Mouse (Mus musculus) splenic B cell, adult 2 months (primary cell): ENCODE measurements at regions not wholly inside any gene's neighbourhood (a gene's known extent, or its start where the extent isn't known, plus 50 kb on each side); places are given as distances from the start of the nearest gene placed in this dataset.
A peak's percentile ranks its signal among the peaks of the same experiment; 100 is the strongest.
"Not testable (repeated sequence)": the region's sequence is repeated elsewhere in the genome, so short reads cannot be mapped to it uniquely, and the experiment has no call there.

ENCODE experiments used
- DNase-seq: peaks from one replicate; pipeline ENCODE4 v3.0.0-alpha.2; 2011; ENCODE audit warnings: low read depth, low spot score
- H3K27me3 ChIP-seq: 2 replicates; pipeline ENCODE4 v1.6.1; 2012; ENCODE audit warnings: mild to moderate bottlenecking, low read length, moderate library complexity, mixed read lengths; ENCODE audit not compliant: control insufficient read depth, poor library complexity, insufficient read depth, severe bottlenecking
- H3K36me3 ChIP-seq: 2 replicates; pipeline ENCODE4 v1.6.1; 2012; ENCODE audit warnings: mild to moderate bottlenecking, low read length, moderate library complexity, mixed read lengths; ENCODE audit not compliant: control insufficient read depth, poor library complexity, insufficient read depth, severe bottlenecking

DNA sequence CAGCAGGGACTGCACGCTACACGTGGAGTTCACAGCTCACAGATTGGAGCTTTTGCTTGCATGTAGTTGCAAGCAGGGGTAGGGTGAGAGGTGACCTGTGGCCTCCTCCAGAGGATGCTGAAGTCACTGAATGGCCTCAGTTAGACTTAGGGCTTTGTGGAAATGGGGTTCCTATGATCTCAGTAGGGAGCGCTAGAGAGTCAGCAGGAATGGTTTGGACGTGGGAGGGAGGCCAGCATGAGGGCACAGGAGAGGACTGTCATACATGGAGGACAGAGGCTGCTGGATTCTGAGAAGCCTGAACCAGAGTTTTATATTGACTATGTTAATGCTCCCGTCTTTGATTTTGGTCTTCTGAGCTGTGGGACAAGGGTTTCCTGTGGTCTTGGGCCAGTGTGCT is 85.5 kb downstream of the Cryaa start:
- H3K36me3 ChIP-seq = no peaks in the 10 kb centered on the region
- DNase-seq = peak; percentile 53

DNA sequence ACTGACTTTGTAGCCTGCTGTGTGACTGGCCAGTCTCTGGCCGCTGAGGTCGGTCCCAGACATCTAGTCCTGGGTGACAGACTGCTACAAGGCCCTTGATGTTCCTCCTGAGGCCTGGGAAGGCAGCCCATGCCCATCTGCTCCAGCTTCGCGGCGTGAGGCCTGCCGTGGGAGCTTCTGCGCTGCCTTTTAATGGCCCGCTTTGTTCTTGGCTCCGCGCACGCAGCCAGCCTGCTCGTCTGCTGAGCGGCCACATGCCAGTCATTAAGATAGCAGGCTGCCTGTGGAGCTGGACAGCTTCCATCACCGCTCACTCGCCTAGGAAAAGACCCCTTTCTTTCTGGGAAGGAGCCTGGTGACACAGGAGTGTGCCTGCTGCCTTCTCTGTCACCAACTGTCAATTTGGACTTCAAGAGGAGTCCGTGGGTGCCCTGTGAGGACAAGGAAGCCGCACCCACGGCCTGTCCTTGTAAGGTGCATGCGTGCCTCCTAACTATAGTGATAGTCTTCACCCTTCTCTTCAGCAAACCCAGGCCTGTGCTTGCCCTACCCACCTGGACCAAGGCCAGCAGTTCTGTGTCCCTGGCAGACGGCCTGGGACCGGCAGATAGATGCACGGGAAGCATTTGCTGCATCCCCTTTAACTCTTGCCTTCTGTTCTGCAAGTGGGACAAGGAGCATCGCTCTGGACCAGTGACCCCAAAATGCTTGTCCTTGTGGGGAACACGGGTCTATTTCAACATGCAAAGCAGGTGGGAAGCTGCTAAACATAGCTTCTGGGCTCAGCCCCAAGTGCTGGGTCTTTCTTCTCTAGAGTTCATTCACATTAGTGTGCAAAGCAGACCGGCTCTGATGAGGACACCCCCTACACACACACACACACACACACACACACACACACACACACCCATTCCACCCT is 88.6 kb downstream of the Sik1 start:
- H3K36me3 ChIP-seq = no peaks in the 10 kb centered on the region
- DNase-seq = no peak
- H3K27me3 ChIP-seq = no peaks in the 10 kb centered on the region

More for the DNA sequence above, 85.5 kb downstream of the Cryaa start:
- no peaks in the 10 kb centered on the region for H3K27me3 ChIP-seq

DNA sequence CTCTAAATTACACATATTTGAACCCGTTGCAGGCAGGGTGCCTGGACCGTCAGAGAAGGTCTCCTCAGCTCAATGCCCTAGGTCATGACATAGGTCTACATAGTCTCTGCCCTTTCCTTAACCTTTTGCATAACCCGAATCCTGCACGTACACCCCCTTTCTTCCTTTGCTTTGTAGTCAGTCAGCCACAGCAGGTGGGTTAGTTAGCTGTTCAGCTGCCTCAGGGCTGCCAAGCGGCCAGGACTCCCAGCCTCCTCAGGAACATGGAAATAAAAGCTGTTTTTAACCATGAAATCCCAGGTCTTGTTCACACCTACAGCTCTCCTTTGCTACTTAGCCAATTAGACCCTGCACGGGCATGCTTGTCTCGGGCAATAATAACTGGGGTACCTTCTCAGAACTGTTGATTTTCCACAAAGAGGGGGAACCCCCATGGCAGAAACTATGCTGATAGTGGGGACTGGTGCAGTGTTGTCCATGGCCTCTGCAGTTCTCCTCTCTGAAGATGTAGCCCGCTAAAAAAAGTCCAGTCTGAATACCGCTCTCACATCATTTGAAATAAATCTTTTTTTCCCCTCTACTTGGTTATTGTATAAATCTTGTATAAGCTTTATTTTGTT is 83.3 kb downstream of the Sik1 start:
- H3K36me3 ChIP-seq = no peaks in the 10 kb centered on the region
- H3K27me3 ChIP-seq = no peaks in the 10 kb centered on the region
- DNase-seq = no peak

DNA sequence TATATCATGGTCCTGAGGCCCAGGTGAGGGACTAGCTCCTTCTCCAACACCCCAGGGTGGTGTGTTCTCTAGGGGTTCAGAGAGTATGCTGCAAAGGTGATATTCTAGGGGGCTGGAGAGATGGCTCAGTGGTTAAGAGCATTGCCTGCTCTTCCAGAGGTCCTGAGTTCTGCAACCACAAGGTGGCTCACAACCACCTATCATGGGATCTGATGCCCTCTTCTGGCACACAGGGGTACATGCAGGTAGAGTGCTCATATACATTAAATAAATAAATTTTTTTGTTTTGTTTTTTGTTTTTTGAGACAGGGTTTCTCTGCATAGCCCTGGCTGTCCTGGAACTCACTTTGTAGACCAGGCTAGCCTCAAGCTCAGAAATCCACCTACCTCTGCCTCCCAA is 81.7 kb downstream of the Sik1 start:
- DNase-seq = peak; percentile 51
- H3K27me3 ChIP-seq, H3K36me3 ChIP-seq: not testable (repeated sequence)

DNA sequence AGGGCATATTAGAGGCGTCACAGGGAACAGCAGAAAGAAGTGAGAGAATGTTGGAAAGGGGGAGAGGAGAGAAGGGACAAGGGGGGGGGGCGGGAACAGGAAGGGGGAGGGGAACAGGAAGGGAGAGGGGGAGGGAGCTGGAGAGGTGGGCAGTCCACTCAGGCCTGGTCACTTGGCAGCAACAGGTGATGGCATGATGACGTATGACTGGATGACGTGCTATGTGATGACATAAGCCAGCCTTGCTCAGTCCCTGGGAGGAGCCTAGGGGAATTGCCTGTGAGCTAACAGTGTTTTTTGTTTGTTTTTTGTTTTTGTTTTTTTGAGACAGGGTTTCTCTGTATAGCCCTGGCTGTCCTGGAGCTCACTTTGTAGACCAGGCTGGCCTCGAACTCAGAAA is 80.6 kb downstream of the Sik1 start:
- no peaks in the 10 kb centered on the region for H3K27me3 ChIP-seq
- no peaks in the 10 kb centered on the region for H3K36me3 ChIP-seq
- DNase-seq = no peak

DNA sequence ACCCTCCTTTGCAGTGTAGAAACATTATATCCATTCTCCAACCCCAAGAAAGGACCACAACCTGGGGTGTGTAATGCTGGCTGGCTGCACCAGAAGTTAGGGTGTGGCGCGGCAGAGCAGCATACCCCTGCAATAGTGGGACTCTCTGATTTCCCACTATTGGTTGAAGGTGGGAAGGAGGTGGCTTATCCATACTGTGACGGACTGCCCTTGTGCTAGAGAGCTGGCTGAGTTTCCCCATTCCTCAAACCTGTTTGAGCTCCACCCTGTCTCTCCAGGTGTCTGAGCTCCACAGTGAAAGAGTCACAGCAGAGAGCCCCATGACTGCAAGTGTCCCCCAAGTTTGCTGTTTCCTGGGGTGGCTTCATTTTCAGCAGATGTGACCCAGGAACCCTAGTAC is 79.6 kb downstream of the Sik1 start:
- Histone ChIP-seq H3K27me3 (no peaks in the 10 kb centered on the region), H3K36me3 (no peaks in the 10 kb centered on the region)
- DNase-seq = no peak

DNA sequence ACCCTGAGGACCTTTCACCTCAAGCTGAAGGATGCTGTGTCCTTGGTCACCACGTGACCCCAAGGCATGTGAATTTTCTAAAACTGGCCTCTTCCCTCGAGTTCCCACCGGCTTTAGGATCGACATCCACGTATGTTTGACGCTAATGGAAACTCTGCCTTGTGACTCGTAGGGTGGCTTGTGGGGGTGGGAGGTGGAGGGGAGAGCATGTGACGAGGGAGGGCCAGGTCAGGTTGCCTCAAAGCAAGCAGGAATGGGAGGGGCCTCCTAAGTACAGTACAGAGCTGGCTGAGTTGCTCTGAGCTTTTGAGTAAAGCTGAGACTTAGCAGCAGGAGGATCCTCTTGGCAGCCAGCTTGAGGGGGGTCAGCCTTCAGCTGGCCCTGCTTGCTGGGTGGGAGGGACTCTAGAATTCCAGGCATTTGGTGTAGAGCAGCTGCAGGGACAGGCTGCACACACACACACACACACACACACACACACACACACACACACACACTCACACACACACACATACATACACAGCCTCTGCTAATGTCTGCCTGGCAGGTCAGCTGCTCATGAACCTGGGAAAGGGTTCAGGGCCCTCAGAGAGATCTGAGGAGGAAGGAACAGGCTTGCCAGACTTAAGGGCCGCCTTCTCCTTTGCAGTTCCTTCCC is 78.5 kb downstream of the Sik1 start:
- Histone ChIP-seq H3K27me3 (no peaks in the 10 kb centered on the region), H3K36me3 (no peaks in the 10 kb centered on the region)
- no peak for DNase-seq

DNA sequence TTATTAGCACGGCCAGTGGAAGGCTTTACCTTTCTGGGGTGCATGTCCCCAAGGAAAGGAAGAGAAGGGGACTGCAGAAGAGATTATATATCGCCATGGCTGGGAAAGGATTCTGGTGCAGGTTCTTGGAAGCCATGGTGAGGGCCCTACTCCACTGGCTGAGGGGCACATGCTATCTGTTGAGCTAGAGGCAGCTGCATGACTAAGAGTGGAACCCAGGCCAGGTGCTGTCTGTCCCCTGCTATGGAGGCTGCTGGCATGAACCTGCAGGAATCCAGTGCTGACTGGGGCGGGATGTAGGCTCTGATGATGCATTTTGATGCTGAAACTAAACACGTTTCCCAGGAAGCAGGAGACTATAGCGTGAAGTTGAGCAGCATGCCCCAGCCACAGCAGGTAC is 77.9 kb downstream of the Sik1 start:
- no peaks in the 10 kb centered on the region for H3K27me3 ChIP-seq
- DNase-seq = no peak
- H3K36me3 ChIP-seq = no peaks in the 10 kb centered on the region

DNA sequence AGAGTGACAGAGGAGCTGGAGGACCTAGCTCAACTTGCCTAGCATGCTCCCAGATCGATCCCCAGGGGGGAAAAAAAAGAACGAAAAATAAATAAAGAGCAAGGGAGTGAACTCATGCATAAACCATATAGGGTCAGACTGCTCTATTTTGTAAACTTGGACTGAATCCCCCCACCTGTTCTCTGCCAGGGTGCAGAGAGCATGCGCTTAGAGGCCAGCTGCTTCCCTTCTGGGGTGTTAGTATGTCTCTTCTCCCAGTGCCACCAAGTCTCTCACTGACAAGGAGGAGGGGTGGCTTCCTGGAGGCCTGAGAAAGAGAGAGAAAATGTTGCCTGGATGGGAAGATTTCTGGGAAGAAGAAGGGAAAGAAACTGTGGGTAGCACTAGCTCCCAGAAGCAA is 76.1 kb downstream of the Sik1 start:
- Histone ChIP-seq H3K36me3 (no peaks in the 10 kb centered on the region), H3K27me3 (no peaks in the 10 kb centered on the region)
- DNase-seq = no peak

DNA sequence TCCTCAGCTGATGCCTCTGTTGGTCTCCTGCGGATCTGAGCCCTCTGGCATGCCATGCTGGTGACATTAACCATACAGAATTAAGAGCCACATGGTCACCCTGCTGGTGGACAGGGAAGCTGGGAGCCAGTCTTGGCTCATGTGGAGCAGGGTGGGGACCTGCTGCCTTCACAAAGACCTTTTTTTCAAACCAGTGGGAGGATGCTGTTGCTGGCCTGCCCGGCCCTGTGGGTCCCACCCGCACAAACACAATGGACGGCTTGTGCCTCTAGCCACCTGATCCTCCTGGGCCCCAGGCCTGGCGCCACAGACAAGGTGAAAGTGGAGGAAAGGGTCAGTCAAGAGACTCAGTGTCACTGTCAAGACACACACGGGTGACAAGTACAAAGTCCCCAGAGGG is 73.4 kb downstream of the Sik1 start:
- Histone ChIP-seq H3K27me3 (no peaks in the 10 kb centered on the region), H3K36me3 (no peaks in the 10 kb centered on the region)
- no peak for DNase-seq

DNA sequence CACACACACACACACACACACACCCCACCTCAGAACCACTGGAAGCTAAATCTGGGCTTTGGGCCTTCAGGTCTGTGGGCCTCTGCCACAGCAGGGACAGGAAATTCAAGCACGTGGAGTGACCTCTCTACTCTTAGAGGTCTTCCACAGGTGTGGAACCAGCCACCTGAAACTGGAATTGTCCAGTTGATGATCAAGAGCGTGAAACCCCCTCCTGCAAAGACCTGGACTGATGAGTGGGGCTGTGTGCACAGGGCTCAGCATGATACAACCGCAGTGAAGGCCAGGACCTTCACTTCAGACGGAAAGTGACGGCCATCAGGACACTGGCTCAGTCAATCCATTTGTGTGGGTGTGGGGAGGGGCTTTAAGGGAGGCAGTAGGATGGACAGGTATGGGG is 72.5 kb downstream of the Sik1 start:
- no peak for DNase-seq
- H3K27me3 ChIP-seq = no peaks in the 10 kb centered on the region
- H3K36me3 ChIP-seq = no peaks in the 10 kb centered on the region

DNA sequence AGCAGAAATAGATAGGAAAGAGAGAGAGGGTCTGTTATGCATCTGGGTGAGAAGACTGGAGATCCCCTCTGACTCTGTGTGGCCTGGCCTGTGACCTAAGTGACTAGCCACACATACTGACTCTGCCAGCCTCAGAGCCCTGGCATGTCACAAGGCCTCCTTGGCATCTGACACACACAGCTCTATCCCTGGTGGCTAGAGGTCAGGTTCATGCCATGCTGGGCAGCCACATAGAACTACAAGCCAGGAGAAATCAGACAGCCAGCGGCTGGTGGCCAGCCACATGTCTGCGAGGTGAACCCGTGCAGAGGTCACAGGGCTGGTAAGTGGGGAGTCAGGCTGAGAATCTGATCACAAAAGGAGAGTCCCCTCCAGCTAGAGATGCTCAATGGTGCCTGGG is 67.3 kb downstream of the Sik1 start:
- H3K27me3 ChIP-seq = no peaks in the 10 kb centered on the region
- H3K36me3 ChIP-seq = no peaks in the 10 kb centered on the region
- peak; percentile 40 for DNase-seq

DNA sequence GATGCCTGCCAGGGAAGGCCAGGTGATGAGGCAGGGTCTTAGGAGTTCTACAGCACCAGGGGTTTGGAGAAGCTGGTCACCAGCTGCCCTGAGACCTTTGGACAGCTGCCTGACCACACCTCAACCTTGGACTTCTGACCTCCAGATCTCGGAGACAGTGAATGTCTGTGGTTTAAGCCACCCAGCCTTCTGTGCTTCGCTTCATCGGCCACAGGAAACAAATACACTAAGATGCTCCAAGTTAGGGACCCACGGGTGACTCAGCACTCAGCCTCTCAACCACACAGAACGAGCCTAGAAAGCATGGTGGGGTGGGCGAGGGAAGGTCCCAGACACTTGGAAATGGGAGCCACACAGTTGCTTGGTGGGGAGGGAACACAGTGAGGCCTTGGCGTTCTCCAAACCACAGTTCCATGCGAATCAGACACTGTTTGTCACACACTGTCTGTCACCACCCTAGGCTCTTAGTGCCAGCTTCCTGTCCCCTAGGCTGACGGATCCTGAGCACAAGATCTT is 66.5 kb downstream of the Sik1 start:
- no peaks in the 10 kb centered on the region for H3K36me3 ChIP-seq
- peak; percentile 60 for DNase-seq
- H3K27me3 ChIP-seq = no peaks in the 10 kb centered on the region

DNA sequence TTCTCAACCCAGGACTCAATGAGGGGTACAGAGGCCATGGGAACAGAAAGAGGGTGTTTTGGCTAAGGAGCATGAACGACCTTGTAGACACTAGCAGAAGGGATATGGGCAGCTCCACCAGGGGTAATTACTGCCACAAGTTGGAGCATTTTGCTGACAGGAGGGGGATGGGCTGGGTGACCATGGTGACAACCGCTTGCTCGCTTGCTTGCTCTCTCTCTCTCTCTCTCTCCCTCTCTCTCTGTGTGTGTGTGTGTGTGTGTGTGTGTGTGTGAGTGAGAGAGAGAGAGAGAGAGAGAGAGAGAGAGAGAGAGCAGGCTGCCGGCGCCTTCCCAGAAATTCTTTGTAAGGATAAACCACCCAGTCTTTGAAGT is 65.7 kb downstream of the Sik1 start:
- H3K27me3 ChIP-seq = no peaks in the 10 kb centered on the region
- no peaks in the 10 kb centered on the region for H3K36me3 ChIP-seq
- peak; percentile 72 for DNase-seq
